In genomic region chr1:87036334-87036733, GRCm38 (mm10) we compare ENCODE assay signal across 8 mouse cellular contexts. TPM values are rescaled to one million over a fixed set of nuclear protein-coding genes. Genes with fewer than 3 reads are reported as not detected.
A peak's percentile ranks its signal among the peaks of the same experiment; 100 is the strongest.
DNase-seq lines count a peak whose midpoint lies in the region; ATAC-seq and TF ChIP-seq lines count a peak whose summit lies in the region.

No protein-coding gene starts in this region.

- peak overlapping the region; percentile 38; the same call in 1 of the 2 replicates for H3K27ac ChIP-seq in heart, adult 2 months
- peak overlapping the region; percentile 60 for H3K27ac ChIP-seq in forebrain, embryonic 14.5 days (ENCODE audit: low read depth, low read length)
- peak overlapping the region; percentile 96 for H3K27ac ChIP-seq in limb, embryonic 12.5 days

- no peak overlapping the region for H3K9ac ChIP-seq in heart, adult 2 months (ENCODE audit: low read depth, low read length)
- H3K9ac ChIP-seq in forebrain, embryonic 14.5 days (ENCODE audit: low read length): 0 out of 2 replicates have a peak overlapping the region, but pooled peaks have one; percentile 29
- H3K9ac ChIP-seq in limb, embryonic 12.5 days (replicated peaks): peak overlapping the region; percentile 40

- H3K4me2 ChIP-seq in forebrain, embryonic 14.5 days (ENCODE audit: low read length): no peak overlapping the region
- H3K4me2 ChIP-seq in limb, embryonic 12.5 days: no peak overlapping the region

- H3K9me3 ChIP-seq in forebrain, embryonic 14.5 days (replicated peaks; ENCODE audit: control insufficient read depth, low read length): no peaks in the 10 kb centered on the region
- no peaks in the 10 kb centered on the region for H3K9me3 ChIP-seq in limb, embryonic 12.5 days

- WGBS in heart, adult 2 months: 80% methylated on average over 3 of the region's 3 CpGs
- WGBS in forebrain, embryonic 14.5 days: 59% methylated on average over 3 of the region's 3 CpGs
- WGBS in limb, embryonic 12.5 days: 57% methylated on average over 3 of the region's 3 CpGs

- no peaks in the 10 kb centered on the region for H3K79me2 ChIP-seq in heart, adult 2 months (replicated peaks; ENCODE audit: control insufficient read depth, insufficient read depth, low read length)

- no peak for TF ChIP-seq CTCF in heart, adult 2 months (IDR thresholded peaks at IDR 0.05)

- H3K4me1 ChIP-seq in heart, adult 2 months (ENCODE audit: control insufficient read depth, insufficient read depth, low read length): peaks cover 2% of the 10 kb centered on the region
- peaks cover 11% of the 10 kb centered on the region for H3K4me1 ChIP-seq in forebrain, embryonic 14.5 days (ENCODE audit: control insufficient read depth, insufficient read depth, low read length)
- peaks cover 38% of the 10 kb centered on the region for H3K4me1 ChIP-seq in limb, embryonic 12.5 days (replicated peaks)

- no peak for ATAC-seq in forebrain, embryonic 14.5 days
- peak; percentile 15; the same call in 1 of the 2 replicates for ATAC-seq in limb, embryonic 12.5 days (ENCODE audit: insufficient number of reproducible peaks, insufficient read depth, low FRiP score, low TSS enrichment, low read depth)
- no peak for ATAC-seq in megakaryocyte progenitor cell, adult 5-6 weeks (replicated peaks; ENCODE audit: poor library complexity)

- no peaks in the 10 kb centered on the region for H3K36me3 ChIP-seq in heart, adult 2 months (ENCODE audit: control insufficient read depth, insufficient read depth, low read length)
- no peaks in the 10 kb centered on the region for H3K36me3 ChIP-seq in forebrain, embryonic 14.5 days (ENCODE audit: control insufficient read depth, insufficient read depth, low read length)
- no peaks in the 10 kb centered on the region for H3K36me3 ChIP-seq in limb, embryonic 12.5 days

- no peak for TF ChIP-seq POLR2A in heart, adult 2 months (IDR thresholded peaks at IDR 0.05; ENCODE audit: insufficient read depth, low read depth, low read length)

- no peak for DNase-seq in heart, adult 2 months
- no peak for DNase-seq in heart, adult 8-10 months (ENCODE audit: low spot score)
- DNase-seq in 3T3-L1 (ENCODE audit: low read depth, low spot score): peak; percentile 39
- no peak for DNase-seq in forebrain, embryonic 14.5 days (ENCODE audit: low spot score)
- no peak for DNase-seq in cerebellum, postnatal 4 days (ENCODE audit: low spot score in 2 of 2)
- no peak for DNase-seq in urinary bladder, postnatal 4 days (ENCODE audit: low spot score in 2 of 2)

- H3K4me3 ChIP-seq in heart, adult 2 months: no peak overlapping the region
- no peak overlapping the region for H3K4me3 ChIP-seq in forebrain, embryonic 14.5 days (ENCODE audit: low read depth, low read length)
- H3K4me3 ChIP-seq in limb, embryonic 12.5 days (replicated peaks): no peak overlapping the region

- no peak for TF ChIP-seq EP300 in heart, adult 2 months (IDR thresholded peaks at IDR 0.05; ENCODE audit: insufficient read depth, low read depth, low read length)

- no peaks in the 10 kb centered on the region for H3K27me3 ChIP-seq in heart, adult 2 months (ENCODE audit: control insufficient read depth, insufficient read depth, low read length)
- no peaks in the 10 kb centered on the region for H3K27me3 ChIP-seq in forebrain, embryonic 14.5 days (replicated peaks; ENCODE audit: control insufficient read depth, insufficient read depth, low read length)
- H3K27me3 ChIP-seq in limb, embryonic 12.5 days: no peaks in the 10 kb centered on the region

- intact Hi-C loops in heart, adult 2 months (cut with DNase I): no loop called here

RNA-seq across cellular contexts. Expression of gene Alppl2, which starts 53.4 kb away (rescaled TPM):
- total RNA-seq in heart, adult 2 months (2021): not detected
- not detected in 2 replicates for polyA plus RNA-seq in heart, adult 2 months (2012; rRNA removed)
- not detected for total RNA-seq in heart, adult 8-10 months (2022)
- not detected in 2 replicates for polyA plus RNA-seq in forebrain, embryonic 14.5 days (2014; fragmentation: Nextera tagmentation; extraction: Ambion mirVana)
- polyA plus RNA-seq in limb, embryonic 12.5 days (2016; fragmentation: Nextera tagmentation; extraction: Ambion mirVana): not detected in 2 replicates
- total RNA-seq in megakaryocyte progenitor cell, adult 5-6 weeks (2015): not detected in 2 replicates
- total RNA-seq in megakaryocyte progenitor cell, adult 5-6 weeks (2017): not detected in 2 replicates

Comparison
In these comparisons a context has a peak if more than half of its experiments do, and no peak if none do; other contexts are left out.
1. H3K27ac ChIP-seq: peak in every context shown above with its lines; median percentile 96 in limb, embryonic 12.5 days; 60 in forebrain, embryonic 14.5 days; 38 in heart, adult 2 months.